Mouse (Mus musculus): ENCODE results near the gene Trp63.
"Not testable (repeated sequence)": the region's sequence is repeated elsewhere in the genome, so short reads cannot be mapped to it uniquely, and the experiment has no call there.

Gene Trp63

GRCm38 (mm10) chr16:25683531-25684248 lies at the start of gene Trp63:
TSS of gene Trp63 (plus strand) at chr16:25683763.
- in situ Hi-C loops (cut with MboI, MseI) = no loop called here

- in situ Hi-C loops (cut with MboI, MseI) = not testable (repeated sequence)
Observed at GRCm38 (mm10) chr16:25644716-25645115, 38.8 kb upstream of the Trp63 start.

GRCm38 (mm10) chr16:25660510-25661235 lies 22.9 kb upstream of the Trp63 start:
- in situ Hi-C loops (cut with MboI, MseI) = no loop called here

- in situ Hi-C loops (cut with MboI, MseI) = no loop called here
Observed at GRCm38 (mm10) chr16:25663116-25663515, 20.4 kb upstream of the Trp63 start.

GRCm38 (mm10) chr16:25673861-25674440 lies 9.6 kb upstream of the Trp63 start:
- in situ Hi-C loops (cut with MboI, MseI) = no loop called here

- in situ Hi-C loops (cut with MboI, MseI) = no loop called here
Observed at GRCm38 (mm10) chr16:25680369-25680768, 3.2 kb upstream of the Trp63 start.

- in situ Hi-C loops (cut with MboI, MseI) = no loop called here
Observed at GRCm38 (mm10) chr16:25682533-25682932, 1.0 kb upstream of the Trp63 start.

- in situ Hi-C loops (cut with MboI, MseI) = no loop called here
Observed at GRCm38 (mm10) chr16:25684572-25684971, 1.0 kb downstream of the Trp63 start.

- in situ Hi-C loops (cut with MboI, MseI) = no loop called here
Observed at GRCm38 (mm10) chr16:25690612-25691011, 7.0 kb downstream of the Trp63 start.

GRCm38 (mm10) chr16:25701252-25701651 lies 17.7 kb downstream of the Trp63 start:
- in situ Hi-C loops (cut with MboI, MseI) = no loop called here

- in situ Hi-C loops (cut with MboI, MseI) = no loop called here
Observed at GRCm38 (mm10) chr16:25706260-25706659, 22.7 kb downstream of the Trp63 start.

- in situ Hi-C loops (cut with MboI, MseI) = no loop called here
Observed at GRCm38 (mm10) chr16:25715790-25716189, 32.2 kb downstream of the Trp63 start.

- in situ Hi-C loops (cut with MboI, MseI) = no loop called here
Observed at GRCm38 (mm10) chr16:25723131-25723530, 39.6 kb downstream of the Trp63 start.

- in situ Hi-C loops (cut with MboI, MseI) = no loop called here
Observed at GRCm38 (mm10) chr16:25727001-25727400, 43.4 kb downstream of the Trp63 start.

GRCm38 (mm10) chr16:25727957-25728506 lies 44.5 kb downstream of the Trp63 start:
- in situ Hi-C loops (cut with MboI, MseI) = no loop called here

- in situ Hi-C loops (cut with MboI, MseI) = no loop called here
Observed at GRCm38 (mm10) chr16:25736912-25737311, 53.3 kb downstream of the Trp63 start.

GRCm38 (mm10) chr16:25737623-25738050 lies 54.1 kb downstream of the Trp63 start:
- in situ Hi-C loops (cut with MboI, MseI) = no loop called here

GRCm38 (mm10) chr16:25746807-25747206 lies 63.2 kb downstream of the Trp63 start:
- in situ Hi-C loops (cut with MboI, MseI) = no loop called here

- in situ Hi-C loops (cut with MboI, MseI) = no loop called here
Observed at GRCm38 (mm10) chr16:25751866-25752265, 68.3 kb downstream of the Trp63 start.

- in situ Hi-C loops (cut with MboI, MseI) = no loop called here
Observed at GRCm38 (mm10) chr16:25758108-25758507, 74.5 kb downstream of the Trp63 start.

GRCm38 (mm10) chr16:25765549-25765948 lies 82.0 kb downstream of the Trp63 start:
- in situ Hi-C loops (cut with MboI, MseI) = no loop called here

GRCm38 (mm10) chr16:25774611-25775010 lies 91.0 kb downstream of the Trp63 start:
- in situ Hi-C loops (cut with MboI, MseI) = no loop called here

Data from T-helper 17 cell (primary cell).